In the genomic region with DNA sequence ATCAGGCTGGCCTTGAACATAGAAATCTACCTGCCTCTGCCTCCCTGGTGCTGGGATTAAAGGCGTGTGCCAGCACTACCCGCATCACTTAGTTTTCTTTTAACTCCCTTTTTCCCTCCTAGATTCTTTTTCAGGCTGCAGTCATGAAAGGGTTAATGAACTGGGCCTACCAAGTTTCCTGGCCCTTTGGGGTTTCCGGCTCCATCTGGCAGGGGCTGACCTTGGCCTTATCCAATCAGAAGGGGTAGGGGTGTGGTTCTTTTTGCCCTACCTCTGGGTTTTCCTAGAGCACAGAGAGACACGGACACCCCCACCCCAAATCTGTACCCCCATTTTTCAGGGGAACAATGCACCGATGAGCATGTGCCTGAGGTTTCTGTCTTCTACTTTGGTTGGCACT, we compare ENCODE assay signal across 8 mouse cellular contexts. TPM values are rescaled to one million over a fixed set of nuclear protein-coding genes. Genes with fewer than 3 reads are reported as not detected.
DNase-seq lines count a peak whose midpoint lies in the region; ATAC-seq and TF ChIP-seq lines count a peak whose summit lies in the region.

No protein-coding gene starts in this region.

- ATAC-seq in lung, embryonic 16.5 days (ENCODE audit: low read depth) = no peak

- peak overlapping the region; percentile 57 for H3K4me2 ChIP-seq in lung, embryonic 16.5 days (ENCODE audit: low read depth, low read length)

- TF ChIP-seq POLR2A in heart, adult 2 months (IDR thresholded peaks at IDR 0.05; ENCODE audit: insufficient read depth, low read depth, low read length) = no peak

- H3K27ac ChIP-seq in heart, adult 2 months = no peak overlapping the region
- no peak overlapping the region for H3K27ac ChIP-seq in lung, embryonic 16.5 days (ENCODE audit: low read length)

- peak overlapping the region; percentile 4; the same call in 1 of the 2 replicates for H3K4me3 ChIP-seq in heart, adult 2 months
- H3K4me3 ChIP-seq in lung, embryonic 16.5 days (ENCODE audit: low read length) = peak overlapping the region; percentile 28

- intact Hi-C loops in heart, adult 2 months (cut with DNase I) = no loop called here

- H3K27me3 ChIP-seq in heart, adult 2 months (ENCODE audit: control insufficient read depth, insufficient read depth, low read length) = no peaks in the 10 kb centered on the region
- no peaks in the 10 kb centered on the region for H3K27me3 ChIP-seq in lung, embryonic 16.5 days (ENCODE audit: control insufficient read depth, insufficient read depth, low read depth, low read length)

- DNase-seq in right cerebral cortex, postnatal 14 days = peak; percentile 62
- no peak for DNase-seq in right cerebral cortex, postnatal 36 days (ENCODE audit: low spot score in 2 of 2)
- peak; percentile 83 for DNase-seq in embryo, embryonic 10.5 days (ENCODE audit: low spot score)
- DNase-seq in heart, adult 2 months = peak; percentile 63 to 71
- peak; percentile 72 for DNase-seq in kidney, adult 18-20 months
- peak; percentile 83 for DNase-seq in retina, postnatal 1 day
- DNase-seq in layer of hippocampus, adult 18-20 months (ENCODE audit: low spot score in 2 of 2) = no peak

- no peaks in the 10 kb centered on the region for H3K9me3 ChIP-seq in lung, embryonic 16.5 days (ENCODE audit: control insufficient read depth, low read length)

- H3K4me1 ChIP-seq in heart, adult 2 months (ENCODE audit: control insufficient read depth, insufficient read depth, low read length) = peaks cover 6% of the 10 kb centered on the region
- H3K4me1 ChIP-seq in lung, embryonic 16.5 days (replicated peaks; ENCODE audit: control insufficient read depth, insufficient read depth, low read length) = peaks cover 31% of the 10 kb centered on the region

- H3K79me2 ChIP-seq in heart, adult 2 months (replicated peaks; ENCODE audit: control insufficient read depth, insufficient read depth, low read length) = 0 out of 2 replicates have a peak, but pooled peaks cover 2% of the 10 kb centered on the region

- WGBS in heart, adult 2 months = 17% methylated on average over 5 of the region's 5 CpGs
- 15% methylated on average over 5 of the region's 5 CpGs for WGBS in lung, embryonic 16.5 days

- H3K36me3 ChIP-seq in heart, adult 2 months (ENCODE audit: control insufficient read depth, insufficient read depth, low read length) = peaks cover 11% of the 10 kb centered on the region
- peaks cover 44% of the 10 kb centered on the region for H3K36me3 ChIP-seq in lung, embryonic 16.5 days (ENCODE audit: control insufficient read depth, insufficient read depth, low read length)

- no peak for TF ChIP-seq CTCF in heart, adult 2 months (IDR thresholded peaks at IDR 0.05)

- H3K9ac ChIP-seq in heart, adult 2 months (ENCODE audit: low read depth, low read length) = no peak overlapping the region
- peak overlapping the region; percentile 50 for H3K9ac ChIP-seq in lung, embryonic 16.5 days (ENCODE audit: low read length)

- TF ChIP-seq EP300 in heart, adult 2 months (IDR thresholded peaks at IDR 0.05; ENCODE audit: insufficient read depth, low read depth, low read length) = no peak

RNA-seq across cellular contexts. Expression of gene Mta2, which starts 3.1 kb away (rescaled TPM):
- 10 to 100 TPM; 29.0 to 32.1 TPM for total RNA-seq in heart, adult 2 months (2021)
- polyA plus RNA-seq in heart, adult 2 months (2012; rRNA removed) = 13.1 and 15.6 TPM in 2 replicates
- 149 and 164 TPM in 2 replicates for polyA plus RNA-seq in lung, embryonic 16.5 days (2015; fragmentation: Nextera tagmentation; extraction: Ambion mirVana)
- 10 to 100 TPM; 51.6 to 53.4 TPM for total RNA-seq in layer of hippocampus, adult 18-20 months (2021)

RNA-seq across cellular contexts. Expression of gene Tut1, which starts 8.9 kb away (rescaled TPM):
- total RNA-seq in heart, adult 2 months (2021) = 1 to 10 TPM; 8.5 to 9.4 TPM
- polyA plus RNA-seq in heart, adult 2 months (2012; rRNA removed) = 7.2 and 10.6 TPM in 2 replicates
- 27.5 and 28.9 TPM in 2 replicates for polyA plus RNA-seq in lung, embryonic 16.5 days (2015; fragmentation: Nextera tagmentation; extraction: Ambion mirVana)
- 10 to 100 TPM; 21.9 to 22.5 TPM for total RNA-seq in layer of hippocampus, adult 18-20 months (2021)

RNA-seq across cellular contexts. Expression of gene Eml3, which starts 15.4 kb away (rescaled TPM):
- 1 to 10 TPM; 7.0 to 9.7 TPM for total RNA-seq in heart, adult 2 months (2021)
- 17.6 and 18.4 TPM in 2 replicates for polyA plus RNA-seq in heart, adult 2 months (2012; rRNA removed)
- 31.0 and 32.2 TPM in 2 replicates for polyA plus RNA-seq in lung, embryonic 16.5 days (2015; fragmentation: Nextera tagmentation; extraction: Ambion mirVana)
- 10 to 100 TPM in 1 of 2 experiments, 1 to 10 TPM in 1; 9.8 to 10.4 TPM for total RNA-seq in layer of hippocampus, adult 18-20 months (2021)

RNA-seq across cellular contexts. Expression of gene Rom1, which starts 15.6 kb away (rescaled TPM):
- total RNA-seq in heart, adult 2 months (2021) = 10 to 100 TPM; 21.8 to 23.1 TPM
- polyA plus RNA-seq in heart, adult 2 months (2012; rRNA removed) = 24.9 and 30.7 TPM in 2 replicates
- 2.8 and 4.0 TPM in 2 replicates for polyA plus RNA-seq in lung, embryonic 16.5 days (2015; fragmentation: Nextera tagmentation; extraction: Ambion mirVana)
- 1 to 10 TPM; 4.7 to 6.6 TPM for total RNA-seq in layer of hippocampus, adult 18-20 months (2021)

RNA-seq across cellular contexts. Expression of gene Eef1g, which starts 22.1 kb away (rescaled TPM):
- 100 to 1,000 TPM; 224 to 260 TPM for total RNA-seq in heart, adult 2 months (2021)
- 191 and 291 TPM in 2 replicates for polyA plus RNA-seq in heart, adult 2 months (2012; rRNA removed)
- 366 TPM in 2 replicates for polyA plus RNA-seq in lung, embryonic 16.5 days (2015; fragmentation: Nextera tagmentation; extraction: Ambion mirVana)
- 100 to 1,000 TPM; 257 to 269 TPM for total RNA-seq in layer of hippocampus, adult 18-20 months (2021)

Comparison
In these comparisons a context has a peak if more than half of its experiments do, and no peak if none do; other contexts are left out.
1. DNase-seq: peak in right cerebral cortex, postnatal 14 days (single experiment), embryo, embryonic 10.5 days (single experiment), heart, adult 2 months (2 of 2), kidney, adult 18-20 months (single experiment) and retina, postnatal 1 day (single experiment); none in right cerebral cortex, postnatal 36 days (0 of 2) and layer of hippocampus, adult 18-20 months (0 of 2).